In genomic region chr5:125095525-125096175, GRCm38 (mm10) we compare ENCODE assay signal across 9 mouse cellular contexts.
DNase-seq lines count a peak whose midpoint lies in the region; ATAC-seq and TF ChIP-seq lines count a peak whose summit lies in the region.
"Had no signal": no experiment of that assay in that cellular context is flagged by ENCODE, and none has a peak within 500 bp of the region (broad histone marks: within the 10 kb centered on the region; RNA-seq: fewer than 3 reads in every experiment).

No protein-coding gene starts in this region.

- TF ChIP-seq CTCF in lung, embryonic 14.5 days (IDR thresholded peaks at IDR 0.05; ENCODE audit: low read depth) = no peak

- peak; percentile 93 for DNase-seq in lung, embryonic 14.5 days
- DNase-seq in lung, postnatal 36 days = no peak
- DNase-seq in limb, embryonic 11.5 days (ENCODE audit: low spot score) = peak; percentile 59
- DNase-seq in retina, postnatal 1 day = peak; percentile 56

- ATAC-seq in forebrain, embryonic 12.5 days (ENCODE audit: low FRiP score) = no peak
- no peak for ATAC-seq in forebrain, embryonic 16.5 days
- ATAC-seq in lung, embryonic 14.5 days (ENCODE audit: insufficient read depth) = peak; percentile 93
- 0 out of 2 replicates have a peak, but pooled peaks have one; percentile 37 for ATAC-seq in limb, embryonic 11.5 days (ENCODE audit: insufficient number of reproducible peaks, low FRiP score, low TSS enrichment, low read depth)
- no peak for ATAC-seq in cerebellum, adult (ENCODE audit: insufficient number of reproducible peaks, low FRiP score, low TSS enrichment)
- ATAC-seq in granulocyte monocyte progenitor cell, adult 5-6 weeks (replicated peaks; ENCODE audit: poor library complexity, severe bottlenecking) = no peak

- H3K4me1 ChIP-seq in forebrain, embryonic 12.5 days = peaks cover 11% of the 10 kb centered on the region
- H3K4me1 ChIP-seq in forebrain, embryonic 16.5 days (replicated peaks; ENCODE audit: control insufficient read depth, insufficient read depth, low read length) = peaks cover 3% of the 10 kb centered on the region
- H3K4me1 ChIP-seq in lung, embryonic 14.5 days (ENCODE audit: insufficient read depth) = peaks cover 15% of the 10 kb centered on the region
- peaks cover 3% of the 10 kb centered on the region for H3K4me1 ChIP-seq in limb, embryonic 11.5 days (ENCODE audit: control insufficient read depth, insufficient read depth, low read length)

- no peaks in the 10 kb centered on the region for H3K9me3 ChIP-seq in forebrain, embryonic 12.5 days
- no peaks in the 10 kb centered on the region for H3K9me3 ChIP-seq in forebrain, embryonic 16.5 days (ENCODE audit: control insufficient read depth, low read length)
- H3K9me3 ChIP-seq in lung, embryonic 14.5 days (ENCODE audit: low read depth, low read length) = no peaks in the 10 kb centered on the region
- no peaks in the 10 kb centered on the region for H3K9me3 ChIP-seq in limb, embryonic 11.5 days (ENCODE audit: control insufficient read depth, low read length)

- no peaks in the 10 kb centered on the region for H3K27me3 ChIP-seq in forebrain, embryonic 12.5 days
- H3K27me3 ChIP-seq in forebrain, embryonic 16.5 days (replicated peaks; ENCODE audit: control insufficient read depth, insufficient read depth, low read length) = no peaks in the 10 kb centered on the region
- no peaks in the 10 kb centered on the region for H3K27me3 ChIP-seq in lung, embryonic 14.5 days (ENCODE audit: insufficient read depth, low read length)
- H3K27me3 ChIP-seq in limb, embryonic 11.5 days (ENCODE audit: control insufficient read depth, insufficient read depth, low read length) = no peaks in the 10 kb centered on the region

- peak overlapping the region; percentile 31; the same call in 1 of the 2 replicates for H3K27ac ChIP-seq in forebrain, embryonic 12.5 days
- H3K27ac ChIP-seq in forebrain, embryonic 16.5 days (ENCODE audit: low read length) = no peak overlapping the region
- peak overlapping the region; percentile 85 for H3K27ac ChIP-seq in lung, embryonic 14.5 days (ENCODE audit: low read depth)
- no peak overlapping the region for H3K27ac ChIP-seq in limb, embryonic 11.5 days (replicated peaks; ENCODE audit: low read depth, low read length)

- H3K4me3 ChIP-seq in forebrain, embryonic 12.5 days (replicated peaks) = no peak overlapping the region
- H3K4me3 ChIP-seq in forebrain, embryonic 16.5 days (replicated peaks; ENCODE audit: low read length) = no peak overlapping the region
- H3K4me3 ChIP-seq in lung, embryonic 14.5 days (ENCODE audit: low read depth, low read length) = no peak overlapping the region
- no peak overlapping the region for H3K4me3 ChIP-seq in limb, embryonic 11.5 days (ENCODE audit: low read depth, low read length)

- no peak overlapping the region for H3K9ac ChIP-seq in forebrain, embryonic 12.5 days
- no peak overlapping the region for H3K9ac ChIP-seq in forebrain, embryonic 16.5 days (replicated peaks; ENCODE audit: low read depth, low read length)
- H3K9ac ChIP-seq in lung, embryonic 14.5 days = no peak overlapping the region
- H3K9ac ChIP-seq in limb, embryonic 11.5 days (ENCODE audit: low read length) = no peak overlapping the region

- WGBS in forebrain, embryonic 12.5 days = 87% methylated on average over 14 of the region's 14 CpGs
- WGBS in forebrain, embryonic 16.5 days = 86% methylated on average over 14 of the region's 14 CpGs
- 48% methylated on average over 14 of the region's 14 CpGs for WGBS in lung, embryonic 14.5 days
- WGBS in limb, embryonic 11.5 days = 77% methylated on average over 14 of the region's 14 CpGs

- no peak overlapping the region for H3K4me2 ChIP-seq in forebrain, embryonic 12.5 days
- H3K4me2 ChIP-seq in forebrain, embryonic 16.5 days (ENCODE audit: low read length) = no peak overlapping the region
- no peak overlapping the region for H3K4me2 ChIP-seq in lung, embryonic 14.5 days
- no peak overlapping the region for H3K4me2 ChIP-seq in limb, embryonic 11.5 days (ENCODE audit: low read depth, severe bottlenecking)

- H3K36me3 ChIP-seq in forebrain, embryonic 12.5 days (replicated peaks) = peaks cover 88% of the 10 kb centered on the region
- peaks cover 10% of the 10 kb centered on the region for H3K36me3 ChIP-seq in forebrain, embryonic 16.5 days (ENCODE audit: control insufficient read depth, insufficient read depth)
- H3K36me3 ChIP-seq in lung, embryonic 14.5 days (ENCODE audit: insufficient read depth) = peaks cover 89% of the 10 kb centered on the region
- peaks cover 16% of the 10 kb centered on the region for H3K36me3 ChIP-seq in limb, embryonic 11.5 days (ENCODE audit: control insufficient read depth, insufficient read depth, low read length)
- H3K36me3 ChIP-seq: G1E had no signal

Comparison
In these comparisons a context has a peak if more than half of its experiments do, and no peak if none do; other contexts are left out.
1. H3K27ac ChIP-seq: peak in forebrain, embryonic 12.5 days (single experiment) and lung, embryonic 14.5 days (single experiment); none in forebrain, embryonic 16.5 days (single experiment) and limb, embryonic 11.5 days (single experiment).
2. ATAC-seq: peak in lung, embryonic 14.5 days (single experiment) and limb, embryonic 11.5 days (single experiment); none in forebrain, embryonic 12.5 days (single experiment), forebrain, embryonic 16.5 days (single experiment), cerebellum, adult (single experiment) and granulocyte monocyte progenitor cell, adult 5-6 weeks (single experiment).